Mouse (Mus musculus): Measurements from ENCODE around the gene Stam. TPM values are rescaled to one million over a fixed set of nuclear protein-coding genes. Genes with fewer than 3 reads are reported as not detected.
"Not testable (repeated sequence)": the region's sequence is repeated elsewhere in the genome, so short reads cannot be mapped to it uniquely, and the experiment has no call there.

Stam gene
- total RNA-seq (2021): 10 to 100 TPM; 27.6 to 28.9 TPM

DNA sequence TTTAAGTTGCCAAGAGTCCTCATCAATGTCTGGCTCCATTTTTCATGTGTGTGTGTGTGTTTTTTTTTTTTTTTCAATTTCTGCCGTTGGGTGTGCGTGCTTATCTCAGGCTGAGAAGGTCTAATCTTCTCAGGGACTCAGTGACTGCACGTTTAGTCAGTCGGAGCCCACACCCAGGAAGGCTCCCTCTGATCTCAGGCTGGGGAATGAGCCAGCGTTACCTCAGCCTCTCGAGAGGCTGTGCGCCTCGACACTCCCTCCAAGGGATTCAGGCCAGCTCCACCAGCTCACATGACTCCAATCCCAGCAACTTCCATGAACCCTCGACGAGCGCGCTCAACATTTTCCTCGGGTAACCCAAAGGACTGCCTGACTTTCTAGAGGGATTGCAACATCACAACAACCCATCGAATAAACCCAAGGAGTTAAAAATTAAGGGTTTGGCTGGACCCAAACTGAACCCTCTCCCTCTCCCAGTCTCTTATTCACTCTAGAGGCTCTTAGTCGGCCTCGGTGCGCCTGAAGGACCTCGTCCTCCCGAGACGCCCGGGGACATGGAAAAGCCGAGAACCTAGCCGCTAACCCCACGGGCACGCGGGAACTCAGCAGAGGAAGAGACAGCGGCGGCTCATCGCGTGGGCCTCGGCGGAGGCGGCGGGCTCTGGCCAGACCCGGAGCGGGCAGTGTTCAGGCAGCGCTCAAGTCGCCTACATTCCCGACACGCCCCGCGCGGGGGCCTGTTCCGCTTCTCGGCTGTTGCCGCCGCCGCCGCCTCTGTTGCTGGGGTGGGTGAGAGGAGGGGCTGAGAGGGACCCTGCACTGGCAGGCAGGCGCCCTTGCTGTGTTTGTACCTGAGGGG lies at the start of gene Stam:
Gene Stam (plus strand): TSS at position 737 of the 859 bp plus-strand sequence.
- DNase-seq: peak; percentile 92 to 96
- intact Hi-C loops (cut with DNase I): loop anchor here (1.0 to 2.0 kb wide), 2 partner anchors 15 to 17 kb away; partner anchors contain the start of gene Hacd1

- intact Hi-C loops (cut with DNase I): no loop called here
- DNase-seq: no peak
These were observed 32.6 kb upstream of the Stam start for GRCm38 (mm10) chr2:14041249-14041648.

DNA sequence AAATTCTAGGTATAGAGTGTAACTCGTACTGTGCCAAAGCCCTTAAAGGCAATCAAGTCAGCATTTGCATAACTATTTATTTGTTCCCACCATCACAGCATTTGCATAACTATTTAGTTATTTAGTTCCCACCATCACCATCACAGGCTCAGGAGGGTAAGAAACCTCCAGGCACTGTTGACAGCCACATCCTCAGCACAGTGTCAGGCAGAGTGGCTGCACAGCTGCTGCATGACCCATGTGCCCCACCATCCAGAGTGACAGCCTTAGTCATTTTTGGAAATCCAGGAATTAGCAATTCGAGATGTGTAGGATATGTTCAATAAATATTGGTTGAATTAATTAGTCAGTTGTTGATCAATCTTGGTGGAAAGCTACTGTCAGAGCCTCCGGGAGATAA lies 30.9 kb upstream of the Stam start:
- no peak for DNase-seq
- intact Hi-C loops (cut with DNase I): no loop called here

GRCm38 (mm10) chr2:14043577-14044170 lies 30.2 kb upstream of the Stam start:
- intact Hi-C loops (cut with DNase I): no loop called here
- no peak for DNase-seq

DNA sequence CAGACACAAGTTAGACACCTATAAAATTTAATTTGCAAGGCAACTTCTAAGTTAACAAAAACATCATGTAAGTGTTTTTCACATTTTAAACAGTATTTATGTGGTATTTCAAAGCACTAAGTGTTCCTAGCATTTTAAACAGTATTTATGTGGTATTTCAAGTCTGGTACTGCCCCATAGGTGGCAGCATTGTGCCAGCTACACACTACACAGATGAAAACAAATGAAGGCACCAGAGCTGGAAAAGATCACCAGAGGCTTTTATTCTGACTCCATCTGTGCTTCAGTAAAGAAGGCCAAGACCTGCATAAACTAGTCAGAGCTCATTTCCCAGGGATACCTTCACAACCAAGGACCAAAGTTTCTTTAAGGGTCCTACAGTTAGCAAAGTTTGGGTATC lies 25.5 kb upstream of the Stam start:
- intact Hi-C loops (cut with DNase I): loop anchor here (2.0 to 5.0 kb wide), 3 partner anchors 98 to 654 kb away; no protein-coding TSS in a partner anchor
- DNase-seq: peak; percentile 58 to 69

- no peak for DNase-seq
- intact Hi-C loops (cut with DNase I): loop anchor here (2.0 to 5.0 kb wide), 3 partner anchors 98 to 653 kb away; no protein-coding TSS in a partner anchor
These were observed 25.1 kb upstream of the Stam start for GRCm38 (mm10) chr2:14048808-14049207.

- intact Hi-C loops (cut with DNase I): loop anchor here (10.0 kb wide), 2 partner anchors 779 to 1001 kb away; partner anchors contain the start of genes Nsun6 and Rsu1
- no peak for DNase-seq
These were observed 20.3 kb upstream of the Stam start for GRCm38 (mm10) chr2:14053618-14054017.

DNA sequence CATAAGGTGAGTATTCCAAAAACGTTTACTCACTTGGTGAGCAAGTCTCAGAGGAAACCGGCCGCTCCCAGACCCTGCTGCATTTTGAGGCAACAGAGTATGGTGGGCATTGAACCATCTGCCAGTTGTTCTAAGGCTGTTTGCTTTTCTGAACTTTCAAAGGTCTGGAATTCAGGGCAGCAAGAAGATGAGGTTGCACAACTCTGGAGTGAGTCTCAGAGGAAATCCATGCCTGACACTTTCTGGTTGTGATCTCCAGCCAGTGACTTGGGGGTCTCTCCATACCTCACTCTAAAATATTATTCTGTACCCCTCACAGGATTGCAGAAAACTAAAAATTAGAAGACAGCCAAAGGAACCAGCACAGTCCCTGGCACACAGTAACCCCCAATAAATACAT lies 19.7 kb upstream of the Stam start:
- intact Hi-C loops (cut with DNase I): loop anchor here (10.0 kb wide), 2 partner anchors 779 to 1001 kb away; partner anchors contain the start of genes Nsun6 and Rsu1

GRCm38 (mm10) chr2:14054716-14055115 lies 19.2 kb upstream of the Stam start:
- DNase-seq: no peak
- intact Hi-C loops (cut with DNase I): loop anchor here (10.0 kb wide), 2 partner anchors 780 to 1000 kb away; partner anchors contain the start of genes Nsun6 and Rsu1

More for the DNA sequence above, 19.7 kb upstream of the Stam start:
- no peak for DNase-seq

- DNase-seq: peak; percentile 63 to 68
- intact Hi-C loops (cut with DNase I): loop anchor here (10.0 kb wide), 2 partner anchors 780 to 1000 kb away; partner anchors contain the start of genes Nsun6 and Rsu1
These were observed 18.7 kb upstream of the Stam start for GRCm38 (mm10) chr2:14055168-14055565.

- DNase-seq: peak; percentile 71 to 79
- intact Hi-C loops (cut with DNase I): loop anchor here (1.0 to 10.0 kb wide), 3 partner anchors 18 to 999 kb away; partner anchors contain the start of genes Nsun6 and Rsu1
These were observed 18.1 kb upstream of the Stam start, which contains the start of gene Hacd1 for GRCm38 (mm10) chr2:14055566-14056331. Hacd1 (minus strand) TSS chr2:14056135.

DNA sequence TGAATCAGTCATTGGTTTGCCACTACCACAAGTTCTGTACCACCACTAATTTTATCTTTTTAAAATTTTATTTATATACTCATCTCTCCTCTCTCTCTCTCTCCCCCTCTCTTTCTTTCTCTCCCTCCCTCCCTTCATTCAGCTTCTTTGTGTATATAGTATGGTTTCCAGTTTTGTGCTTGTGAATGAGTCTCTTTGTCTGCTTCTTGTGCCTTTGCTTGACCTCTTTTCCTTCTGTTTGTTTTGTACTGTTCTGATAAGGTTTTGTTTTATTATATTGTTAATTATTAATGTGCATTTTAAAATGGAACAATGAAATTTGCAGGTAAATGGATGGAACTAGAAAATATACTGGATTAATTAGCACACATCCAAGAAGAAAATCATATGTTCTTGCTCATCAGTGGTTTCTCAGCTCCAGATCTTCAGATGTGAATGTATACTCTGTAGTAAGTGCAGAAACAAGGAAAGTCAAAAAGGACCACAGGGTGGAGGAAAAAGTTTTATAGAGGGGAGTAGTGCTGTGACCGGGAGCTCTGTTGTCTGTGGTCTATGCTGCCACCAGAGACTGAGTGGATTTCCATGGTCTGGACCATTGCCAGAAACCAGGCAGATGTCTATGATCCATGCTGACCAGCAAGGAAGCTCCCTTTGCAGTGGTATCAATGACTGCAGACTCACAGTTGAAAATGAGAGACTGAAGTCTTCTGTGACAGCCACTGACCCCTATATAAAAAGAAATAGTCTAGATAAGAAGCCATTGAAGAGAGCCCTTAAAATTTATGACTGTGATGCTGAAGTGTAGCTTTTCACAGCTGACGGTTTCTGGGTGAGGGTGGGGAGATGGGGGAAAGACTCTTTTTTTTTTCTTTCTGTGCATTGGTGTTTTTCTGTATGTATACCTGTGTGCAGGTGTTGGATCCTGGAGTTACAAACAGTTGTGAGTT lies 7.9 kb upstream of the Stam start:
- no peak for DNase-seq
- intact Hi-C loops (cut with DNase I): no loop called here

GRCm38 (mm10) chr2:14069027-14069426 lies 4.9 kb upstream of the Stam start:
- DNase-seq: no peak
- intact Hi-C loops (cut with DNase I): no loop called here

- DNase-seq: no peak
- intact Hi-C loops (cut with DNase I): no loop called here
These were observed 3.4 kb upstream of the Stam start for GRCm38 (mm10) chr2:14070466-14070865.

- peak in 1 of 2 experiments; percentile 10 for DNase-seq
- intact Hi-C loops (cut with DNase I): loop anchor here (1.0 kb wide), 1 partner anchor 17 kb away; the partner anchor contains the start of gene Hacd1
These were observed 913 bp upstream of the Stam start for GRCm38 (mm10) chr2:14073008-14073361.

- DNase-seq: no peak
- intact Hi-C loops (cut with DNase I): loop anchor here (2.0 kb wide), 1 partner anchor 14 kb away; no protein-coding TSS in a partner anchor
These were observed 463 bp downstream of the Stam start for GRCm38 (mm10) chr2:14074221-14074901.

- DNase-seq; intact Hi-C loops (cut with DNase I): not testable (repeated sequence)
These were observed 4.6 kb downstream of the Stam start for GRCm38 (mm10) chr2:14078527-14078926.

DNA sequence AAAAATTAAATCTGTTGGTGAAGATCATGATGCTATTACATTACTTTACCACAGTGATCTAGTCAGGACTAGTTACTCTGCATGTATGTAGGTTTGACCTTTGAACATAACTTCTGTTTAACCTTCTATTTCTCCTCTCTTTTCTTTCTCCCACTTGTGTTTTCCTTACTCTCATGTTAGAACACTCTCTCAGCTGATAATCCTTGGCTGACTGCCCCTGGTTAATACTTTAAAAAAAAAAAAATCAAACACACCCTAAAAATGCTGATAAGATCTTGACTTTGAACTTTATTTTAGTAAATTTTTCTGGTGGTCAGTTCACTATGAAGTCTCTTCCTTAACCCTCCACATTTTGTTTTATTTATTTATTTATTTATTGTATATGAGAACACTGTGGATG lies 26.6 kb downstream of the Stam start:
- no peak for DNase-seq
- intact Hi-C loops (cut with DNase I): no loop called here

DNA sequence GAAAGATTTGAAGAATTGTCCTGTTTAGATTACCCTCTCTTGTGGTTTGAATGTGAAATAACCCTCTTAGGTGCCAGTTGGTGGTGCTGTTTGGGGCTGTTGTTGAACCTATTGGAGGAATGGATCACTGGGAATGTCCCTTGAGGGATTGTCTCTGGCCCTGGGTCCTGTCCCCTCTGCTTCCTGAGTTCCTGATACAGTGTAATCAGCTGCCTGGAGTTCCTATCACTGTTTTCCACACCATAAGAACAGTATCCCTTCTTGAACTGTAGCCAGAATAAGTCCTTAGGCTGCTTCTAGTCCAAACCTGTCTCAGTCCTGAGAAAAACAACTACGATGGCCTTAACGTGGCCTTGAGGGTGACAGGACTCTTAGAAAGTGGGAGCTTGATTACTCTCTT lies 28.7 kb downstream of the Stam start:
- intact Hi-C loops (cut with DNase I): no loop called here
- no peak for DNase-seq
